Mouse (Mus musculus): ENCODE results near the gene Cdh23. TPM values are rescaled to one million over a fixed set of nuclear protein-coding genes. Genes with fewer than 3 reads are reported as not detected.

The Cdh23 gene
- polyA plus RNA-seq, 1 experiment from 2014 or later: 10.0 TPM

Other genes starting within 250 kb of the Cdh23 start
- gene Slc29a3, start 56.3 kb upstream of the Cdh23 start, polyA plus RNA-seq (2015; fragmentation: Nextera tagmentation; extraction: Ambion mirVana): 12.6 and 13.2 TPM in 2 replicates
- gene Unc5b, start 135.1 kb upstream of the Cdh23 start, polyA plus RNA-seq (2015; fragmentation: Nextera tagmentation; extraction: Ambion mirVana): 2.3 and 2.8 TPM in 2 replicates

Data from neural tube, embryonic 15.5 days (tissue).